Comparison of ENCODE assay signal across 19 mouse cellular contexts in the genomic region with DNA sequence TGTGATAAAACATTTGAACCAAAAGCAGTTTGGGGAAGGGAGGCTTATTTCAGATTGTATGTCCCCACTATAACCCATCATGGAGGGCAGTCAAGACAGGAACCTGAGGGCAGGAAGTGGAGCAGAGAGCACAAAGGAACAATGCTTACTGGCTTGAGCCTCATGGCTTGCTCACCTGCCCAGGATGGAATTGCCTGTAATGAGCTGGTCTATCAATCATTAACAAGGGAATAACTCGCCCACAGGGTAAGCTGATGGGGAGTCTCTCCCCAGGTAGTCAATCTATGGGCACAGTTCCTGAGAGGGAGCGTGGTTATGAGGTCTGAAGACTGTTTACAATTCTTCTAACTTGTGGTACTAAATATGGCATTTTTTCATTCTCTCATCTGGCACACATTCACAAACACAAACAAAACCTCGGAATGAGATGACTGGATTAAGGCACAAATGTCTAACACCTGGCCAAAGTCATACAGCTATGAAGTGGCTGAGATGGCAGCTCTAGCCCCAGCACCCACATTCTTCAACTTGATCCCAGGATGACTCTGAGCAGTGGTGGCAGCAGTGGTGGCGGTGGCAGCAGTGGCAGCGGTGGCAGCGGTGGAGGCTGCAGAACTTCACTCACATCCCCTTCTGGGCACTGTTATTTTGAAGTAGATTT. TPM values are rescaled to one million over a fixed set of nuclear protein-coding genes. Genes with fewer than 3 reads are reported as not detected.
DNase-seq lines count a peak whose midpoint lies in the region; ATAC-seq lines count a peak whose summit lies in the region.
"Had no signal": no experiment of that assay in that cellular context is flagged by ENCODE, and none has a peak within 500 bp of the region (broad histone marks: within the 10 kb centered on the region; RNA-seq: fewer than 3 reads in every experiment).

No protein-coding gene starts in this region.

- H3K27me3 ChIP-seq in kidney, embryonic 14.5 days (ENCODE audit: control insufficient read depth, insufficient read depth, low read length), result no peaks in the 10 kb centered on the region
- no peaks in the 10 kb centered on the region for H3K27me3 ChIP-seq in intestine, embryonic 15.5 days (replicated peaks)
- no peaks in the 10 kb centered on the region for H3K27me3 ChIP-seq in kidney, embryonic 16.5 days (ENCODE audit: insufficient read depth, low read length)
- H3K27me3 ChIP-seq in stomach, embryonic 15.5 days (replicated peaks), result no peaks in the 10 kb centered on the region
- H3K27me3 ChIP-seq: forebrain, embryonic 13.5 days; heart, embryonic 13.5 days; lung, embryonic 15.5 days had no signal

- no peak overlapping the region for H3K4me2 ChIP-seq in kidney, embryonic 14.5 days (replicated peaks; ENCODE audit: low read depth, low read length)
- H3K4me2 ChIP-seq in intestine, embryonic 15.5 days (replicated peaks), result no peak overlapping the region
- H3K4me2 ChIP-seq in kidney, embryonic 16.5 days (replicated peaks; ENCODE audit: low read depth, low read length), result no peak overlapping the region
- no peak overlapping the region for H3K4me2 ChIP-seq in stomach, embryonic 15.5 days
- H3K4me2 ChIP-seq: forebrain, embryonic 13.5 days; heart, embryonic 13.5 days; lung, embryonic 15.5 days had no signal

- DNase-seq in kidney, adult 18-20 months, result peak; percentile 47
- DNase-seq in layer of hippocampus, adult 8-10 months (ENCODE audit: low spot score in 2 of 2), result no peak
- no peak for DNase-seq in layer of hippocampus, postnatal 10 days (ENCODE audit: low spot score in 2 of 2)
- DNase-seq: adrenal gland, postnatal 14 days; cerebellum, adult 11-12 months; cerebellum, postnatal 36 days; thymus, postnatal 25 days had no signal

- ATAC-seq in kidney, embryonic 14.5 days (ENCODE audit: low FRiP score, low TSS enrichment), result no peak
- peak; percentile 93 for ATAC-seq in intestine, embryonic 15.5 days
- peak; percentile 74 for ATAC-seq in kidney, embryonic 16.5 days (ENCODE audit: low FRiP score, low TSS enrichment)
- ATAC-seq in stomach, embryonic 15.5 days (ENCODE audit: insufficient read depth, low FRiP score, low read depth), result peak; percentile 56; the same call in 1 of the 2 replicates
- no peak for ATAC-seq in monocyte, adult 5-6 weeks (replicated peaks; ENCODE audit: insufficient number of reproducible peaks, low FRiP score, low TSS enrichment, poor library complexity, severe bottlenecking)
- ATAC-seq: forebrain, embryonic 13.5 days; midbrain, embryonic 16.5 days had no signal

- no peak overlapping the region for H3K4me3 ChIP-seq in kidney, embryonic 14.5 days (ENCODE audit: low read length)
- no peak overlapping the region for H3K4me3 ChIP-seq in intestine, embryonic 15.5 days (replicated peaks)
- H3K4me3 ChIP-seq in kidney, embryonic 16.5 days (ENCODE audit: low read length), result no peak overlapping the region
- H3K4me3 ChIP-seq in stomach, embryonic 15.5 days (replicated peaks), result no peak overlapping the region
- H3K4me3 ChIP-seq: forebrain, embryonic 13.5 days; heart, embryonic 13.5 days; hindbrain, embryonic 10.5 days; layer of hippocampus, adult 2 months; left cerebral cortex, adult 2 months; lung, embryonic 15.5 days had no signal

- H3K36me3 ChIP-seq in kidney, embryonic 14.5 days (ENCODE audit: control insufficient read depth, insufficient read depth, low read length), result no peaks in the 10 kb centered on the region
- no peaks in the 10 kb centered on the region for H3K36me3 ChIP-seq in intestine, embryonic 15.5 days
- H3K36me3 ChIP-seq in kidney, embryonic 16.5 days (ENCODE audit: insufficient read depth, low read length), result no peaks in the 10 kb centered on the region
- H3K36me3 ChIP-seq in stomach, embryonic 15.5 days, result no peaks in the 10 kb centered on the region
- H3K36me3 ChIP-seq: lung, embryonic 15.5 days had no signal

- H3K9ac ChIP-seq in kidney, embryonic 14.5 days (ENCODE audit: low read depth, low read length), result no peak overlapping the region
- H3K9ac ChIP-seq in intestine, embryonic 15.5 days, result no peak overlapping the region
- H3K9ac ChIP-seq in kidney, embryonic 16.5 days (replicated peaks; ENCODE audit: low read length), result no peak overlapping the region
- no peak overlapping the region for H3K9ac ChIP-seq in stomach, embryonic 15.5 days
- H3K9ac ChIP-seq: forebrain, embryonic 13.5 days; heart, embryonic 13.5 days; lung, embryonic 15.5 days had no signal

- no peaks in the 10 kb centered on the region for H3K9me3 ChIP-seq in kidney, embryonic 14.5 days (ENCODE audit: control insufficient read depth, low read length)
- no peaks in the 10 kb centered on the region for H3K9me3 ChIP-seq in intestine, embryonic 15.5 days
- no peaks in the 10 kb centered on the region for H3K9me3 ChIP-seq in kidney, embryonic 16.5 days (ENCODE audit: low read length)
- no peaks in the 10 kb centered on the region for H3K9me3 ChIP-seq in stomach, embryonic 15.5 days
- H3K9me3 ChIP-seq: forebrain, embryonic 13.5 days; heart, embryonic 13.5 days; hindbrain, embryonic 10.5 days; lung, embryonic 15.5 days had no signal

- no peak overlapping the region for H3K27ac ChIP-seq in kidney, embryonic 14.5 days (ENCODE audit: low read depth, low read length)
- no peak overlapping the region for H3K27ac ChIP-seq in intestine, embryonic 15.5 days
- H3K27ac ChIP-seq in kidney, embryonic 16.5 days (ENCODE audit: low read length), result no peak overlapping the region
- no peak overlapping the region for H3K27ac ChIP-seq in stomach, embryonic 15.5 days
- H3K27ac ChIP-seq: forebrain, embryonic 13.5 days; heart, embryonic 13.5 days; hindbrain, embryonic 10.5 days; layer of hippocampus, adult 2 months; left cerebral cortex, adult 2 months; lung, embryonic 15.5 days had no signal

- H3K4me1 ChIP-seq in kidney, embryonic 14.5 days (ENCODE audit: control insufficient read depth, insufficient read depth, low read length), result peaks cover 40% of the 10 kb centered on the region
- peaks cover 21% of the 10 kb centered on the region; the same call in 1 of the 2 replicates for H3K4me1 ChIP-seq in intestine, embryonic 15.5 days (replicated peaks)
- peaks cover 67% of the 10 kb centered on the region for H3K4me1 ChIP-seq in kidney, embryonic 16.5 days (ENCODE audit: insufficient read depth, low read length)
- H3K4me1 ChIP-seq in stomach, embryonic 15.5 days, result peaks cover 13% of the 10 kb centered on the region; the same call in 1 of the 2 replicates

- WGBS in kidney, embryonic 14.5 days, result 84% methylated on average over 6 of the region's 6 CpGs
- WGBS in intestine, embryonic 15.5 days, result 67% methylated on average over 6 of the region's 6 CpGs
- WGBS in kidney, embryonic 16.5 days, result 83% methylated on average over 6 of the region's 6 CpGs
- 77% methylated on average over 6 of the region's 6 CpGs for WGBS in stomach, embryonic 15.5 days

RNA-seq across cellular contexts. Expression of gene Stt3b, which starts 22.3 kb away (rescaled TPM):
- polyA plus RNA-seq in kidney, embryonic 14.5 days (2014; fragmentation: Nextera tagmentation; extraction: Ambion mirVana), result 58.6 and 124 TPM in 2 replicates
- polyA plus RNA-seq in intestine, embryonic 15.5 days (2015; fragmentation: Nextera tagmentation; extraction: Ambion mirVana), result 128 TPM in 2 replicates
- polyA plus RNA-seq in kidney, embryonic 16.5 days (2015; fragmentation: Nextera tagmentation; extraction: Ambion mirVana), result 102 and 107 TPM in 2 replicates
- polyA plus RNA-seq in stomach, embryonic 15.5 days (2015; fragmentation: Nextera tagmentation; extraction: Ambion mirVana), result 102 and 110 TPM in 2 replicates
- 10 to 100 TPM; 68.0 to 86.5 (median 74.0) TPM for total RNA-seq in layer of hippocampus, adult 8-10 months (2022)
- 100 to 1,000 TPM in 1 of 2 experiments, 10 to 100 TPM in 1; 98.2 to 105 TPM for total RNA-seq in layer of hippocampus, postnatal 10 days (2021)
- total RNA-seq in monocyte, adult 5-6 weeks (2017), result 68.1 to 88.1 TPM (median 74.3 TPM) in 3 replicates

Comparison
In these comparisons a context has a peak if more than half of its experiments do, and no peak if none do; other contexts are left out.
1. ATAC-seq: peak in intestine, embryonic 15.5 days (single experiment), kidney, embryonic 16.5 days (single experiment) and stomach, embryonic 15.5 days (single experiment); none in kidney, embryonic 14.5 days (single experiment) and monocyte, adult 5-6 weeks (single experiment).